Mouse (Mus musculus): Measurements from ENCODE around the gene Cxcl12. TPM values are rescaled to one million over a fixed set of nuclear protein-coding genes. Genes with fewer than 3 reads are reported as not detected.

The Cxcl12 gene
- polyA plus RNA-seq, 1 experiment from 2014 or later: 57.9 TPM

DNA sequence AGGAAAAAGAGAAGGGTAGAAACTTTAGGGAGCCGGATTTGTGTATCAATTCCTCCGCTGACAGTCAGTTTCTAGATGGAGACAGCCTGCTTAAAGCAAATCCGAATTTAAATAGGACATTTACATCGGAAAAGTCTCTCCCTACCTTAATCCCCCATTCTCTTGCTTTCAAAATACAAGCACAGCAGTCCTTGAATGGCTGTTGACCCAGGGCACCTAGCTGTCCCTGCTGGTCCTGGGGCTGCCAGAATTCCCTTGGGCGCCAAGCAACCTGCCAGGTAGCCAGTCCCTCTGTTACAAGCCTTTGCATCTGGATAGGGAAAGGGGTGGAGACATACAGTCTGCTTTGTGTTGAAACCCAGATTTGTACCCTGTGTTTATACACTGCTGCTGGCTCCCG lies 12.0 kb downstream of the Cxcl12 start:
- Histone ChIP-seq H3K27me3 (replicated peaks) (peaks cover 6% of the 10 kb centered on the region; the same call in 1 of the 2 replicates), H3K9me3 (replicated peaks) (no peaks in the 10 kb centered on the region), H3K4me3 (no peak overlapping the region), H3K27ac (no peak overlapping the region), H3K4me2 (no peak overlapping the region), H3K36me3 (peaks cover 30% of the 10 kb centered on the region), H3K4me1 (no peaks in the 10 kb centered on the region), H3K9ac (no peak overlapping the region)
- 35% methylated on average over 6 of the region's 6 CpGs for WGBS (ENCODE audit: insufficient replicate concordance)
- no peak for ATAC-seq

DNA sequence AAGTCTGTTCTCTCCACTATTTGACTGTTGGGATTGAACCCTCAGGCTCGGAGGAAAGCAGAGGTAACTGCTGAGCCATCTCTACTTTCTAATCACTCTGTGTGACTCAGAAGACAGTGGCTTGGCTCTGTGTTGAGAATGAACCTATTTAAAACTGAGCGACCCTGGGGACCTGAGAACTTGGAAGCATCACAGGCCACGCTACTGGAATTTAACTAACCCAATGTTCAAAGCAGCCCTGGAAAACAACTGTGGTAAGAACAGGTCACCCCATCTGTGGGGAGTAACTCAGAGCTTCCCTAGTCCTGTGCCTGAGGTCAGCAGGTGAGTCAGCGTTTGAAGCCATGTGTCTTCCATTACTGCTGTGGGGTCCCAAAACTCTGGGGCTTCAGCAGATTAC lies 17.0 kb downstream of the Cxcl12 start:
- ATAC-seq: no peak
- 60% methylated on average over 4 of the region's 4 CpGs for WGBS (ENCODE audit: insufficient replicate concordance)
- no peak overlapping the region for H3K4me2 ChIP-seq
- H3K27ac ChIP-seq: no peak overlapping the region
- H3K9ac ChIP-seq: no peak overlapping the region
- H3K4me3 ChIP-seq: no peak overlapping the region
- H3K9me3 ChIP-seq (replicated peaks): no peaks in the 10 kb centered on the region
- H3K36me3 ChIP-seq: no peaks in the 10 kb centered on the region
- peaks cover 2% of the 10 kb centered on the region; the same call in 1 of the 2 replicates for H3K27me3 ChIP-seq (replicated peaks)
- H3K4me1 ChIP-seq: no peaks in the 10 kb centered on the region

DNA sequence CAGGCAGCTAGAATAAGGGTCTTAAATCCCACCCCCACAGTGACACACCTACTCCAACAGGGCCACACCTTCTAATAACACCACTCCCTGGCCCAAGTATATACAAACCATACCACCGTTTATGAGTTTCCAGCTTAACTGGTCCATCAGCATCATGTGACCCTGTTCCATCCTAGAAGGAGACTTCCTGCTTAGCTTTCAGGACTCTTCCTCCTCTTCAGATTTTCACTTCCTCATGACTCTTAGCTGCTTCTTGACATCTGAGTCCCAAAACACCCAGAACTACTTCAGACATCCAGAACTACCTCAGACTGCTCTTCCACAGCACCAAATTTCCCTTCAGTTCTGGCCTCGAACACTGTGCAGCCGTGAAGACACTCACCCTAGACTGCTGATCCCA lies 22.1 kb downstream of the Cxcl12 start:
- no peak for ATAC-seq
- Histone ChIP-seq H3K4me3 (no peak overlapping the region), H3K4me1 (no peaks in the 10 kb centered on the region), H3K27ac (no peak overlapping the region), H3K36me3 (no peaks in the 10 kb centered on the region), H3K9ac (no peak overlapping the region), H3K27me3 (replicated peaks) (no peaks in the 10 kb centered on the region), H3K9me3 (replicated peaks) (no peaks in the 10 kb centered on the region), H3K4me2 (no peak overlapping the region)
- 76% methylated on average over 3 of the region's 3 CpGs for WGBS (ENCODE audit: insufficient replicate concordance)

GRCm38 (mm10) chr6:117191741-117192140 lies 23.4 kb downstream of the Cxcl12 start:
- Histone ChIP-seq H3K36me3 (no peaks in the 10 kb centered on the region), H3K4me2 (no peak overlapping the region), H3K9ac (no peak overlapping the region), H3K9me3 (replicated peaks) (no peaks in the 10 kb centered on the region), H3K4me3 (no peak overlapping the region), H3K4me1 (no peaks in the 10 kb centered on the region), H3K27me3 (replicated peaks) (no peaks in the 10 kb centered on the region), H3K27ac (no peak overlapping the region)
- 71% methylated on average over 6 of the region's 6 CpGs for WGBS (ENCODE audit: insufficient replicate concordance)
- no peak for ATAC-seq

- WGBS (ENCODE audit: insufficient replicate concordance): 61% methylated on average over 7 of the region's 7 CpGs
- H3K4me3 ChIP-seq: no peak overlapping the region
- no peaks in the 10 kb centered on the region for H3K27me3 ChIP-seq (replicated peaks)
- no peak overlapping the region for H3K4me2 ChIP-seq
- no peak overlapping the region for H3K27ac ChIP-seq
- H3K9me3 ChIP-seq (replicated peaks): no peaks in the 10 kb centered on the region
- ATAC-seq: no peak
- H3K4me1 ChIP-seq: no peaks in the 10 kb centered on the region
- no peak overlapping the region for H3K9ac ChIP-seq
- H3K36me3 ChIP-seq: no peaks in the 10 kb centered on the region
These were observed 24.3 kb downstream of the Cxcl12 start for GRCm38 (mm10) chr6:117192678-117193077.

DNA sequence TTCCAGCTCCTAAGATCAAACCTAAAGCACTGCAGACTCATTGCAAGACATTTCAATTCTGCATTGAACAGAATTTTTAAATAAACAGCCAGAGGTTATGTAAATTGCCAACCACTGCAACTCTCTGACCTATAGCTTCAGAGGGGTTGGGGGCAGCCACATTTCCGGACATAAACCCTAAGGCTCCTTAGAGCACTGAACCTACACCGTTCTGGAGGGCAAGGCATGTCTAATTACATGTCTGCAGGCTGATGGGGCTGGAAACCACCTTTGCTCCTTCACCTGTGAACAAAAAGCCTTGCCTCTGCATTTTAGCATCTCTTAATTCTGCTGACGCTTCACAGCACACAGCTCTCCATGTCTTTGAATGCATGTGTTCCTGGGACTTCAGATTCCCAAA lies 26.9 kb downstream of the Cxcl12 start:
- H3K4me3 ChIP-seq: no peak overlapping the region
- no peak for ATAC-seq
- H3K27ac ChIP-seq: no peak overlapping the region
- H3K9ac ChIP-seq: no peak overlapping the region
- WGBS (ENCODE audit: insufficient replicate concordance): 70% methylated on average over 3 of the region's 3 CpGs
- no peaks in the 10 kb centered on the region for H3K9me3 ChIP-seq (replicated peaks)
- H3K4me1 ChIP-seq: no peaks in the 10 kb centered on the region
- no peaks in the 10 kb centered on the region for H3K27me3 ChIP-seq (replicated peaks)
- no peaks in the 10 kb centered on the region for H3K36me3 ChIP-seq
- H3K4me2 ChIP-seq: no peak overlapping the region

GRCm38 (mm10) chr6:117198871-117199270 lies 30.5 kb downstream of the Cxcl12 start:
- Histone ChIP-seq H3K4me1 (no peaks in the 10 kb centered on the region), H3K27ac (no peak overlapping the region), H3K4me3 (no peak overlapping the region), H3K4me2 (no peak overlapping the region), H3K9ac (no peak overlapping the region), H3K27me3 (replicated peaks) (no peaks in the 10 kb centered on the region), H3K9me3 (replicated peaks) (no peaks in the 10 kb centered on the region), H3K36me3 (no peaks in the 10 kb centered on the region)
- ATAC-seq: no peak
- 44% methylated on average over 4 of the region's 4 CpGs for WGBS (ENCODE audit: insufficient replicate concordance)

DNA sequence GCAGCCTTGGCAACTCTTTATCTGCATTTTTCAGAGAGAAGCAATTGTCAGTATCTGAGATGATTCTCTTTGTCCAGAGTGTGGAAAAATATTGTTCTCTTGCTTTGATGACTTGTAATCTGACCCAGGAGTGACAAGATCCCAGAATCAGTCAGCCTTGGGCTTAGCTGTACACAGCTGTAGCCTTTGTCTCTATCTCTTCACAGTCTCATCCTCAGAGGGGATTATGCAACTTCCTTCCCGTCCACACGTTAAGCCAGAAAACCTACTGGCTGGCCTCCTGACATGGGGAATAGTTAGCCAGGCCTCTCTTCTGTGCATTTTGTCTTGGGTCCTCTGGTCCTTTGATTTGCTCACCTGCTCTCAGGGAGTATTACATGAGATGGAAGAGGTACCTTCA lies 31.4 kb downstream of the Cxcl12 start:
- Histone ChIP-seq H3K27me3 (replicated peaks) (no peaks in the 10 kb centered on the region), H3K9me3 (replicated peaks) (no peaks in the 10 kb centered on the region), H3K36me3 (no peaks in the 10 kb centered on the region), H3K27ac (no peak overlapping the region), H3K4me3 (no peak overlapping the region), H3K9ac (no peak overlapping the region), H3K4me2 (no peak overlapping the region), H3K4me1 (no peaks in the 10 kb centered on the region)
- no peak for ATAC-seq
- WGBS (ENCODE audit: insufficient replicate concordance): 11% methylated on average over 2 of the region's 2 CpGs

GRCm38 (mm10) chr6:117200916-117201315 lies 32.6 kb downstream of the Cxcl12 start:
- no peak overlapping the region for H3K27ac ChIP-seq
- ATAC-seq: no peak
- H3K9me3 ChIP-seq (replicated peaks): no peaks in the 10 kb centered on the region
- WGBS (ENCODE audit: insufficient replicate concordance): 13% methylated on average over 5 of the region's 5 CpGs
- H3K4me1 ChIP-seq: no peaks in the 10 kb centered on the region
- H3K4me2 ChIP-seq: no peak overlapping the region
- no peak overlapping the region for H3K9ac ChIP-seq
- no peaks in the 10 kb centered on the region for H3K27me3 ChIP-seq (replicated peaks)
- H3K4me3 ChIP-seq: no peak overlapping the region
- no peaks in the 10 kb centered on the region for H3K36me3 ChIP-seq

DNA sequence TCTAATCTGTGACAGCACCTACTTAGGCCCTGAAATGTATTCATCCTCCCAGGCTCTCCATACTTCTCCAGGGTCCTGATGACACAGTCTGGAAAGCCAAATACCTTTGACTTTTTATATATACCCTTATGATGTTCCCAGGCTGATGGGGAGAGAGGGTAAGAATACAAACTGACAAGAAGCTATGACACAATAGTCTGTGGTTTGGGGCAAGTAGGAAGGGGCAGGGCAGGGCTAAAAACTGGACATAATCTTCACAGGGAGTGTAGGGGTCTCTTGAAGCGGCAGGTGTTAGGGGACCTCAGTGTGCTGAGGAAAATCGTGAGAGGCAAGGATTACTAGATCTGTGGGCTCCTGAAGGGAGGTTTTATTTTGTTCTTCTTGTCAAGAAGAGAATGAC lies 33.1 kb downstream of the Cxcl12 start:
- no peaks in the 10 kb centered on the region for H3K36me3 ChIP-seq
- no peak for ATAC-seq
- no peaks in the 10 kb centered on the region for H3K4me1 ChIP-seq
- no peak overlapping the region for H3K4me3 ChIP-seq
- no peak overlapping the region for H3K9ac ChIP-seq
- no peaks in the 10 kb centered on the region for H3K27me3 ChIP-seq (replicated peaks)
- H3K9me3 ChIP-seq (replicated peaks): no peaks in the 10 kb centered on the region
- no peak overlapping the region for H3K4me2 ChIP-seq
- 45% methylated on average over 2 of the region's 2 CpGs for WGBS (ENCODE audit: insufficient replicate concordance)
- no peak overlapping the region for H3K27ac ChIP-seq

- no peak overlapping the region for H3K9ac ChIP-seq
- no peaks in the 10 kb centered on the region for H3K9me3 ChIP-seq (replicated peaks)
- no peaks in the 10 kb centered on the region for H3K36me3 ChIP-seq
- no peaks in the 10 kb centered on the region for H3K4me1 ChIP-seq
- H3K27me3 ChIP-seq (replicated peaks): no peaks in the 10 kb centered on the region
- no peak overlapping the region for H3K4me3 ChIP-seq
- no peak overlapping the region for H3K4me2 ChIP-seq
- no peak for ATAC-seq
- H3K27ac ChIP-seq: no peak overlapping the region
- 67% methylated on average over 8 of the region's 8 CpGs for WGBS (ENCODE audit: insufficient replicate concordance)
These were observed 33.5 kb downstream of the Cxcl12 start for GRCm38 (mm10) chr6:117201859-117202258.

GRCm38 (mm10) chr6:117202856-117203400 lies 34.6 kb downstream of the Cxcl12 start:
- H3K9ac ChIP-seq: no peak overlapping the region
- no peak overlapping the region for H3K4me3 ChIP-seq
- H3K4me2 ChIP-seq: no peak overlapping the region
- WGBS (ENCODE audit: insufficient replicate concordance): 46% methylated on average over 2 of the region's 2 CpGs
- ATAC-seq: no peak
- H3K9me3 ChIP-seq (replicated peaks): no peaks in the 10 kb centered on the region
- no peaks in the 10 kb centered on the region for H3K4me1 ChIP-seq
- H3K36me3 ChIP-seq: no peaks in the 10 kb centered on the region
- no peaks in the 10 kb centered on the region for H3K27me3 ChIP-seq (replicated peaks)
- no peak overlapping the region for H3K27ac ChIP-seq

DNA sequence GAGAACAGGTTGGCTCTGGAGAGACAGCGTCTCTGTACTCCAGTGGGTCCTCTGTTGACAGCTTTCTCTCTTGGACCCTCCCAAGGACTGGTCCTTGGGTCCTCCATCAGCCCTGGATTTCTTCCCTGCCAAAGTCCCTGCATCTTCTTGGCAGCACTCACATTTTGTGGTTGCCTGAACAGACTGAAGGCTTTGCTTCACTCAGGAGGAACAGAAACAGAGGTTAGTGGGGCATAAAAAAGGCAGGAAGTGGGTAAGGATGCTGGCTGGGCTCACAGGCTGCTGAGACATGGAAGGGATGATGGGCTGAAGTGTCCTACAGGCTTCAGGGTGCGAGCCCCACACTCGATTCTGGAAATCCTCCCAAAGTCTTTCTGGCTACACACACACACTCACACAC lies 35.8 kb downstream of the Cxcl12 start:
- Histone ChIP-seq H3K4me3 (no peak overlapping the region), H3K4me2 (no peak overlapping the region), H3K27me3 (replicated peaks) (no peaks in the 10 kb centered on the region), H3K9ac (no peak overlapping the region), H3K36me3 (no peaks in the 10 kb centered on the region), H3K27ac (no peak overlapping the region), H3K4me1 (no peaks in the 10 kb centered on the region), H3K9me3 (replicated peaks) (no peaks in the 10 kb centered on the region)
- WGBS (ENCODE audit: insufficient replicate concordance): 65% methylated on average over 3 of the region's 3 CpGs
- ATAC-seq: no peak

Data from liver, embryonic 12.5 days (tissue).